Mouse (Mus musculus) spleen, postnatal 14 days (tissue): ENCODE data around the gene Cdh11.

Source experiments
- DNase-seq, 2 experiments: peaks; one replicate each; pipeline ENCODE4 v3.0.0; 2021 to 2022; ENCODE audit warnings: low spot score in 2 of 2

Gene Cdh11

GRCm38 (mm10) chr8:102785592-102786416, at the start of gene Cdh11:
Gene Cdh11, minus strand, starts transcription at chr8:102785642.
- DNase-seq = no peak

- no peak for DNase-seq
These were observed 28.5 kb upstream of the Cdh11 start for GRCm38 (mm10) chr8:102813959-102814358.

- DNase-seq = no peak
These were observed 4.9 kb upstream of the Cdh11 start for GRCm38 (mm10) chr8:102790303-102790702.

- DNase-seq = no peak
These were observed 1.3 kb upstream of the Cdh11 start for GRCm38 (mm10) chr8:102786467-102787360.

GRCm38 (mm10) chr8:102784835-102785455, 497 bp downstream of the Cdh11 start:
- DNase-seq = no peak

- DNase-seq = no peak
These were observed 1.4 kb downstream of the Cdh11 start for GRCm38 (mm10) chr8:102783821-102784591.

GRCm38 (mm10) chr8:102782707-102783489, 2.5 kb downstream of the Cdh11 start:
- DNase-seq = no peak

GRCm38 (mm10) chr8:102780899-102781298, 4.5 kb downstream of the Cdh11 start:
- DNase-seq = no peak

GRCm38 (mm10) chr8:102774594-102774993, 10.8 kb downstream of the Cdh11 start:
- DNase-seq = no peak

- no peak for DNase-seq
These were observed 14.0 kb downstream of the Cdh11 start for GRCm38 (mm10) chr8:102771456-102771855.

- DNase-seq = no peak
These were observed 31.6 kb downstream of the Cdh11 start for GRCm38 (mm10) chr8:102753839-102754238.

GRCm38 (mm10) chr8:102742940-102743339, 42.5 kb downstream of the Cdh11 start:
- DNase-seq = no peak

GRCm38 (mm10) chr8:102742008-102742591, 43.3 kb downstream of the Cdh11 start:
- no peak for DNase-seq

- DNase-seq = no peak
These were observed 44.5 kb downstream of the Cdh11 start for GRCm38 (mm10) chr8:102740963-102741362.

GRCm38 (mm10) chr8:102738961-102739487, 46.4 kb downstream of the Cdh11 start:
- no peak for DNase-seq

- DNase-seq = no peak
These were observed 47.0 kb downstream of the Cdh11 start for GRCm38 (mm10) chr8:102738395-102738794.

- no peak for DNase-seq
These were observed 51.0 kb downstream of the Cdh11 start for GRCm38 (mm10) chr8:102734419-102734818.

GRCm38 (mm10) chr8:102726206-102726935, 59.1 kb downstream of the Cdh11 start:
- no peak for DNase-seq

- no peak for DNase-seq
These were observed 59.9 kb downstream of the Cdh11 start for GRCm38 (mm10) chr8:102725496-102725895.
